Mouse (Mus musculus): ENCODE data around the gene Trrap. TPM values are rescaled to one million over a fixed set of nuclear protein-coding genes. Genes with fewer than 3 reads are reported as not detected.

Trrap gene
- polyA plus RNA-seq, 1 experiment from 2014 or later, result 14.3 TPM

DNA sequence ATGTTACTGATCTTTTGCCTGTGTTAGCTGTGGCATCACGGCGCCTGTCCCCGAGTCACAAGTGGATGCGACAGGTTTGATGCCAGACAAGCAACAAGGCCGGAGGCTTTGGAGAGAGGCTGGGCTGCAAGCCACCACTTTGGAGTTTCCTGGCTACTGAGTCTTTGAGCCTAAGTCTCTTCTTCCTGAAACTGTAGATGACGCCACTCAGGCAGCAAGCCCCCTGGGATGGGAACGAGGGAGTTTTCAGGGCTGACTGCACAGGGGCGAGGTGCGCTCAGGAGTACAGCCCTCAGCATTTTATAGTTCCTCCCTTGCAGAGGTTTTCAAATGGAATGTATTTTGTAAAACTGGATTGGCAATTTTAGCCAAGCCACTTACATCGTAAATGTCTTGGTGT is 134.3 kb downstream of the Trrap start:
- H3K27me3 ChIP-seq, result no peaks in the 10 kb centered on the region
- peaks cover 7% of the 10 kb centered on the region; the same call in 1 of the 2 replicates for H3K36me3 ChIP-seq
- no peak for DNase-seq
- H3K9me3 ChIP-seq (replicated peaks), result no peaks in the 10 kb centered on the region
- no peak overlapping the region for H3K9ac ChIP-seq
- no peak overlapping the region for H3K27ac ChIP-seq
- no peak overlapping the region for H3K4me2 ChIP-seq
- H3K4me1 ChIP-seq (replicated peaks), result peaks cover 12% of the 10 kb centered on the region
- WGBS (ENCODE audit: insufficient replicate concordance), result 87% methylated on average over 10 of the region's 10 CpGs
- no peak for ATAC-seq (ENCODE audit: low read depth)
- H3K4me3 ChIP-seq (replicated peaks), result no peak overlapping the region

DNA sequence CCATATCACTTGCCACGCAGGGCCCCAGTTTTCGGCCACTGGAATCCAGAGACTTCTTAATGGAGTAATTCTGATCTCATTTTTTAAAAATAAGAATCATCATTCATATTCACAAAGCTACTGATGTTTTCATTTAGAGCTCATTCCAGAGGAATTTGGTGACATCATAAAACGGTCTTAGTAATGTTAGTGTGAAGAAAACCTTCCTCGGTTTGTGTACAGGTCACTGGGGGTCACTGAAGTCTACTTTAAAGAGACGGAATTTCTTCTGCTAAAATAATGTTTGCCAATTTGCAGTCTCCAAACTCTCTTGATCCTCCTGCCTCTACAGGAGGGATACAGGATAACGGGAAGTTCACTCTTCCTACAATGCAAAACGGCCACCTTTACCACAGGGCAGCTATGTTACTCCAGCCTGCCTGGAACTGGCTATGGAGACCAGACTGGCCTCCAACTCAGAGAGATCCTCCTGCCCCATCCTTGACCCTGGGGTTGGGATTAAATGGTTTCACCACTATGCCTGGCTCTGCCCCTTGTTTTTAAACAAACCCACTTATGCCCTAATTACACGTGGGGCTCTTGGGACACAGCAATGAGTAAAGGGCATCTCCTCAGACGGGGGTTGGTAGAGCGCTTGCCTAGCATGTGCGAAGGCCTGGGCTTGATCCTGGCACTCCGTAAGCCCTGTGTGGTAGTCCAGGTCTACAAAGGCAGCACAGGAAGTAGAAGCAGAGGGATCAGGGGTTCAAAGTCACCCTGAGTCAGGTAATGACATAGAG is 137.0 kb downstream of the Trrap start:
- 64% methylated on average over 12 of the region's 12 CpGs for WGBS (ENCODE audit: insufficient replicate concordance)
- Histone ChIP-seq H3K4me2 (no peak overlapping the region), H3K4me1 (replicated peaks) (0 out of 2 replicates have a peak, but pooled peaks cover 3% of the 10 kb centered on the region), H3K9me3 (replicated peaks) (no peaks in the 10 kb centered on the region), H3K27ac (no peak overlapping the region), H3K4me3 (replicated peaks) (no peak overlapping the region), H3K9ac (no peak overlapping the region), H3K27me3 (no peaks in the 10 kb centered on the region), H3K36me3 (peaks cover 7% of the 10 kb centered on the region; the same call in 1 of the 2 replicates)
- DNase-seq (no peak), ATAC-seq (ENCODE audit: low read depth) (no peak)

DNA sequence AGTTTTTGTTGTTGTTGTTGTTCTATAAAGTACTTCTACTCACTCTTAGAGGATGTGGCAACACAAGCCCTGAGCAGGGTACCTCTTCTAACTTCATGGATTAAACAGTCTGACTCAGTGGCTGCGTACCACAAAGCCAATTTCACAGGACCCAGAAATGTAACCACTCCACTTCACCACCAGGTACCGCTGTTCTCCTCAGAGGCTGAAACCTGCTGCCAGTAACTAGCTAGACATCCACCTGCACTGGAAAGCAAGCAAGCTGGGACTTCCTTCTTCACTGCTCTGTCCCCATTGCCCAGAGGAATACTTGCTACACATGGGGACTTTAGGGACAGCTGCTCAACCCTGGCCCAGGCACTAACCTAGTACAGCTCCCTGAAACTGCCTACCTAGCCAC is 140.1 kb downstream of the Trrap start:
- H3K27me3 ChIP-seq, result no peaks in the 10 kb centered on the region
- DNase-seq, result no peak
- H3K9ac ChIP-seq, result no peak overlapping the region
- no peak overlapping the region for H3K4me3 ChIP-seq (replicated peaks)
- no peak for ATAC-seq (ENCODE audit: low read depth)
- no peaks in the 10 kb centered on the region for H3K9me3 ChIP-seq (replicated peaks)
- no peak overlapping the region for H3K27ac ChIP-seq
- 73% methylated on average over 2 of the region's 2 CpGs for WGBS (ENCODE audit: insufficient replicate concordance)
- no peak overlapping the region for H3K4me2 ChIP-seq
- H3K4me1 ChIP-seq (replicated peaks), result 0 out of 2 replicates have a peak, but pooled peaks cover 3% of the 10 kb centered on the region
- H3K36me3 ChIP-seq, result no peaks in the 10 kb centered on the region

Small RNA genes lying within 50 kb of the gene (microRNA-seq; reads per million reads assigned to microRNA genes)
- not detected for gene Mir7039

Other genes with a start within 250 kb of the Trrap start
- gene Nptx2, start 221.8 kb upstream of the Trrap start, polyA plus RNA-seq (2015; fragmentation: Nextera tagmentation; extraction: Ambion mirVana), result 0.03 TPM in 1 of 2 replicates, not detected in the other
- gene Tmem130, start 5.9 kb upstream of the Trrap start, polyA plus RNA-seq (2015; fragmentation: Nextera tagmentation; extraction: Ambion mirVana), result 0.57 and 0.95 TPM in 2 replicates
- 2.0 and 2.1 TPM in 2 replicates for gene Smurf1, start 198.1 kb downstream of the Trrap start, polyA plus RNA-seq (2015; fragmentation: Nextera tagmentation; extraction: Ambion mirVana)

Data from liver, embryonic 13.5 days (tissue).